ENCODE assay signal across 16 mouse cellular contexts in the genomic region with DNA sequence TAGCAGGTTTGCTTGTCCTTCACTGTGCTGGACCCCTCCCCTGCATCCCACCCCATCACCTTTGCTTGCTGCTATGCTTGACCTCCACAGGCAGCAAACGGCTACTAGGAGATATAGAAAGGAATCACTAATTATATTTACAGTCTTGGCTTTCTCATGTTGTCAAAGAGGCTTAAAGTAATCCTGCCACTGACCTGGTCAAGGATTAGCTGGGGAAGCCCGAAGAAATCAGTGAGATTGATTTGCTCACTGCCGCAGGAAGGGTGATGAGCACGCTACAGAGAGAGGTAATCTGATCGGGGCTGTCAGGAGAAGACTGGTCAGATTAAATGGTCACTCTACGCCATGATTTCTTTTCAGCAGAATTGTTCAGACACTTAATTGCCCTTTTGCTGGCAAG.
"Had no signal": no experiment of that assay in that cellular context is flagged by ENCODE, and none has a peak within 500 bp of the region (broad histone marks: within the 10 kb centered on the region; RNA-seq: fewer than 3 reads in every experiment).

No protein-coding gene starts in this region.

- H3K27ac ChIP-seq: kidney, postnatal 0 days; layer of hippocampus, adult 2 months; left cerebral cortex, adult 2 months; liver, embryonic 13.5 days; neural tube, embryonic 13.5 days had no signal

- H3K4me1 ChIP-seq: liver, embryonic 13.5 days; neural tube, embryonic 13.5 days had no signal

- H3K9ac ChIP-seq: liver, embryonic 13.5 days; neural tube, embryonic 13.5 days had no signal

- H3K9me3 ChIP-seq: liver, embryonic 13.5 days; neural tube, embryonic 13.5 days had no signal

- H3K27me3 ChIP-seq: liver, embryonic 13.5 days; neural tube, embryonic 13.5 days had no signal

- H3K36me3 ChIP-seq: liver, embryonic 13.5 days; neural tube, embryonic 13.5 days had no signal

- H3K4me3 ChIP-seq: layer of hippocampus, adult 2 months; left cerebral cortex, adult 2 months; liver, embryonic 13.5 days; neural tube, embryonic 13.5 days had no signal

- H3K4me2 ChIP-seq: liver, embryonic 13.5 days; neural tube, embryonic 13.5 days had no signal

- ATAC-seq: inflammation-experienced regulatory T-cells, adult 6 months; intestine, postnatal 0 days had no signal

- DNase-seq: kidney, adult 2 months; kidney, postnatal 25 days; layer of hippocampus, adult 9-11 months; layer of hippocampus, postnatal 36 days; liver, embryonic 13.5 days; lung, adult 2 months; lung, postnatal 14 days; lung, postnatal 4 days; thymus, adult 18-20 months; thymus, postnatal 36 days had no signal
